Mouse (Mus musculus) embryo, embryonic 11.5 days (tissue): Measurements from ENCODE around the gene Stub1.
"Not testable (repeated sequence)": the region's sequence is repeated elsewhere in the genome, so short reads cannot be mapped to it uniquely, and the experiment has no call there.

Source experiments
- DNase-seq: peaks from one replicate; pipeline ENCODE4 v3.0.0-alpha.2; 2012; ENCODE audit warnings: low read depth, low spot score

The Stub1 gene

DNA sequence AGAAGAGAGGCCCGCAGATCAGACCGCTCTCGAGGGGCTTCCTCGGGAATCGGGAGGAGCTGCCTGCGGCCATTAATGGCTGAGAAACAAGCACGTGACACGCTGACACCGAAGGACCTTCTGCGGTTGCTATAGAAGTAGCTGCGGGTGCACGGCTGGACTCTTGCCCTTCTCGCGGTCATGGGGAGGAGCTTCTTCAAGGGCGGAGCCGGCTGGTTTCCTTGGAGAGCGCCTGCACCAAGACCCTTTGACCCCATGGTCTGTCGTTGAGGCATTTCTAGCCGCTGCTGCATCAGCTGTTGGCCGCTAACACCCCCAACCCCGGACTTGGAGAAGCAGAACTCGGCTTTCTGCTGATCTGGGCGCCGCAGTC is at the start of gene Stub1:
Gene Stub1 (minus strand): TSS at position 114 of the 373 bp plus-strand sequence.
- peak; percentile 82 for DNase-seq

DNA sequence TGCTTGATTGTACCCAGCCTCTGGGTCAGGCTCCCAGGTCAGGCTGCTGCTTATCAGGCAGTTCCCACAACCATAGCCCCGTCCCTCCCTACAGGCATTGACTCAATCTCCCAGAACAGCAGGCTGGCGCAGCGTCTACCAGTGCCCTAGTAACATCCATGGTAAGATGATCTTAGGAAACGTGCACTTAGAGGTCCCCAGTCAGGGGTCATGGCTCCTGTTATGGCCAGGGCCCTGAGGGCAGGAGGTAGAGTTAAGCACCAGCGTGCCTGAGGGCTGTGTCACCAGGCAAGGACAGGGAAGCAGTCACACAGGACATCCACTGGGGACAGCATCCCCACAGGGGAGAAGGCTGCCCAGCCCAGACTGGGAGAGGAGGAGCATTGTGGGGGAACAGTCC is 49.1 kb upstream of the Stub1 start:
- no peak for DNase-seq

DNA sequence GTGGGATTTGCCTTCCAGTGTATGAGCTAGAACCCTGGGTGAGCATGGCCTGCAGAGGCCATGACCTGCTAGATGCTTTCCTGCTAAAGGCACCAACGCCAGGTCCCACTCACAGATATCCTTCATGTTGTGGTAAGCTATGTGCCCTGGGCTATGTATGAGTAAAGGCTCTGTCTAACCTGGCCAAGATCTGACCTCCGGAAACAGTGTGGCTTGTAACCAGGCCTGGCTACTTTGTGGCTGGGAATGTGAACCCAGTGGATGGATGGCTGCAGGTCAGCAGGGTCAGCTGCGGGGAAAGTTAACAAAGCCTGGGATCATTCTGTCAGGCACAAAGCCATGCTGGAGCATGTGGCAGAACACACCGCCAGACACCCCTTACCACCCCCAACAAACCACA is 48.5 kb upstream of the Stub1 start:
- DNase-seq = no peak

DNA sequence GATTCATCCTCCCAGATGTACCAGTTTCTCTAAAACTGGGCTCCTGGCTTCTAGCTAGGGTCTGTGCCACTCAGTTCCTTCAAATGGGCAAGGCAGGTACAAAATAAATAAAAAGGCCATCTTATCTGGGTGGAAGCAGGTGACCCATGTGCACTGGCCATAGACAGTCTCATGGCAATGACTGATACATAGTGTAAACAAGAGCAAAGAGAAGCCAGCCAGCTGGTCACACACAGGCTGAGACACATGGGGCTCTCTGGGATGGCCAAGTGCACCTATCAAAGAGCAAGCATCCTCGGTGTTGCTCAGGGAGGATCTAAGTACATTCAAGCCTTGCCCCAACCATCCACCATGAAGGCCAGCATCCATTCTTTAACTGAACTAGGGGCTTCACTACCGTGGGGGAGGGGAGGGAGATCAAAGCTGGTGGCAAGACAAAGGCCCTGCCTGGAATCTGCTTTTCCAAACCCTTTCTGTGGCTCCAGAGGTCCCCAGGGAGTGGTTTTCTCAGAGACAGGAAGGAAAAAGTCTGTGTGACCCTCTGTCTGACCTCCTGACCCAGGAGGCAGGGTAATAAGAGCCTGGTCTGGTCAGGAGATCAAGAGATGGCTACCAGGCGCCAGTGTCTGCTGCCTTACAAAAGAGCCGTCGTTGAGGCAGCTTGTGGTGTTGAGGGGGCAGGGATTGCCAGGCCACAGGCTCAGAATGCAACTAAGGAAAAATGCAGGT is 47.9 kb upstream of the Stub1 start:
- DNase-seq = no peak

DNA sequence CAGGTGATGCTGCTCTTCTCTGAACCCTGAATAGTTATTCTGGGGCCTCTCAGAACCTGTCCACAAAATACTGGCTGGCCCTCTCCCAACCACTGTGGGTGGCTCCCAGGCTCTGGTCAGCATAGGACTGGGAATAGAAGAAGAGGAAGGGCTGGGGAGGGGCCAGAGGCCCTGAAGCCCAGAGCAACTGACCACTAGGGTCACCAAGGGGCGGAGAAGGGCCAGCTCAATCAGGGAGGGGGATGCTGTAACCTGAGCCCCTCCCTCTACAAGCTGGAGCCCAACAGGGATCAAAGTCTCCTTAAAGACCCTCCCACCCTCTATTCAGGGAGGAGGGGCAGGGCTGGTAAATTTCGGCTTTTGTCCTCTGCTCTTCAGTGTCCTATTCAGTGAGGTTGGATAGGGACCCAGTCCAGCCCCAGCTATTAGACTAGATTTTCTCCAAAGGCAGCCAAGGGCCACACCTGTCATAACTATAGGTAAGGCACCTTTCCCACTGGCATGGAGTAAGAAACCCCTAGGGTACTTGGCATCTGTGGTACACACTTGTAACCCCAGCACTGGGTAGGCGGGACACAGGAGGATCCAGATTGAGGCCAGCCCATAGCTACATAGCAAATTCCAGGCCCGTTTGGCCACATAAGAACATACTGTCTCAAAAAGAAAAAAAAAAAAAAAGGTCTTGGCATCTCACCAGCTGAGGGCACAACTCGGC is 47.1 kb upstream of the Stub1 start, which contains the start of gene Wfikkn1:
Gene Wfikkn1 (minus strand): TSS at position 663 of the 715 bp plus-strand sequence.
- no peak for DNase-seq

DNA sequence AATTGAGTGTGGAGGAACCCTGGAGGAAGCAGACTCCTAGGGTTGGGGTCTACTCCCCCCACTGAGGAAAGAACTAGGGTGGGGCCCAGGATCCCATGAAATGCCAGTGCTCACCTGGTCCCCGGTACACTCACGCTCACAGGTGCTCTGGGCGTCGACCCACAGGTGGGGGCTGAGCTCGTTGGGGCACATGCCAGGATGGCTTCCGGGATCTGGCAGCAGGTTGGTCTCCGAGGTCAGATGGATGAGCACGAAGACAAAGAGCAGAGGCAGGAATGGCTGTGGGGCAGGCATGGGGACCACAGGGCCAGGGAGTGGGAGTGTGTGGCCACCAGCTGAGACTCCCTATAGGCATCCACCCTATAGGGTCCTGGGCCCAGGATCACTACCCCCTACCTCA is 46.5 kb upstream of the Stub1 start:
- no peak for DNase-seq

DNA sequence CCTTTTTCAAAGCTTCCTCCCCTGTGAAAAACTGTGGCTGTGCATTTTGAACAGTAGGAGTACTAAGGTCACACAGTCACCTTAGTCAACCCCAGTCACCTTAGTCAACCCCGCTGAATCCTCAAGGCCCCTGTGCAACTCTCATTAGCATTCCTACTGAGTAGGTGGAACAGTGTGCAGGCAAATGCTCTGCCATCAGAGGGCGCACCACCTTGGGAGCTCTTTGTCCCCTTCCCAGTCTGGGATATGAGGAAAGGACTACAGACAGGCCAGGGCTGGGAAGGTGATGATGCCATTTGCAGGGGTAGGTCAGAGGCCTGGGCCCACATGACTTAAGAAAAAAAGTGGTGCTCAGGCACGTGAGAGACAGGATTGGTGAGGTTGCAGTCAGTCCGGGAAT is 46.1 kb upstream of the Stub1 start:
- no peak for DNase-seq

DNA sequence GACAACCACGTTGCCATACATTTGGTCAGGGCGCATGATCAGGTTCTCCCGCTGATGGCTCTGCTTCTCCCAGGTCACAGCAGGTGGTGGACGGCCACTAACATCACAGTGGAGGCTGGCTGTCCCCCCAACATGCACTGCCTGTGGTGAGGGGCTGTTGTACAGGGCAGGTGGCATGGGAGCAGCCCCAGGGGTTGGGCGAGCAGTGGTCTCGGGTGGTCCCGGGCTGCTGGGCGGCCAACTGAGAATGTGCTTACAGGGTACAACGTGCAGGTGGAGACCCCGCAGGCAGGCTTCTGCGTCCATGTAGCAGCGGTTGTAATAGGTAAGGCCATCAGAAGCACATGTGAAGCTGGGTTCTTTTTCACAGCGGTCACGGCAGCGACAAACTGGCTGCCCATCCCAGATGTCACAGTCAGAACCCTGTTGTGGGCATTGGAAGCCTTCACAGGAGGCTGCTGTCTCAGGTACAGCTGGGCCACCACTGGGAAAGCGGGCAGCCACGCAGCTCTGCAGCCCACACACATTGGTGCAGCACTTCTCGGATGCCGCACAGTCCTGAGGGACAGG is 45.5 kb upstream of the Stub1 start:
- no peak for DNase-seq

DNA sequence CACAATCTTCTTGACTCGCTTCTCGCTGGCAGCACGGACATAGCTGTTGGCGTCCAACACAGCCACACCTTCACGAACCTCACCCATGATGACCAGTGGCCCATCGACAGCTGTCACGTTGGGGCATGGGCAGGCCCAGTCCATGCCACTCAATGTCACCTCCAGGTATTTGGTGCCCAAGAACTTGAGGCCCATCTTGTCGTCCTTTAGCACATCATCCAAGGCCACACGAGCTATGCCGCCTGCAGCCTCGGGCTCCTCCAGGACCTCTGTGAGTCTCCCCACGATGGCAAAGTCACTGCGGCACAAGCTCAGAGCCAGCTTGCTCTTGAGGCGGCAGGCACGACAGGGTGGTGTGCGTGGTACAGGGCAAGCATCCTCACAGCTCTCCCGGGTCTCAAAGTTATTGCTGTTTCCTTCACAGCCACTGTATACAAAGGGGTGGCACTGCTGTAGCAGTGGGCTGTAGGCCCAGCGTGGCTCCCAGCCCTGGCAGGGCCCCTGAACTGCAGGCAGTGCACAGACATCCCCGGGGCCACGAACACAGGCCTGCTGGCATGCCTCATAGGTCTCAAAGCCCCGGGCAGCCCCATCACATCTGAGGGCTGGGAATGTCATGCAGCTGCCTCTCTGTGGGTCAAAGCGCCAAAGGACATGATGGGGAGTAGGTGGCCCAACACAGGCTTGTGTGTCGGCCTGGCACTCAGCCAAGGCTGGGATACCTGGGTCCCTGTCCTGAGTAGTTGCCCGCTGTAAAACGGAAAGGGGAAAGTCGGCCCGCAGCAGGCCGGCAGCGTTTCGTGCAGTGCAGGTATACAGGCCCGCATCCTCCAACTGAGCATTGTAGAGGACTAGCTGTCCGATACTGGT is 44.8 kb upstream of the Stub1 start:
- DNase-seq = no peak

DNA sequence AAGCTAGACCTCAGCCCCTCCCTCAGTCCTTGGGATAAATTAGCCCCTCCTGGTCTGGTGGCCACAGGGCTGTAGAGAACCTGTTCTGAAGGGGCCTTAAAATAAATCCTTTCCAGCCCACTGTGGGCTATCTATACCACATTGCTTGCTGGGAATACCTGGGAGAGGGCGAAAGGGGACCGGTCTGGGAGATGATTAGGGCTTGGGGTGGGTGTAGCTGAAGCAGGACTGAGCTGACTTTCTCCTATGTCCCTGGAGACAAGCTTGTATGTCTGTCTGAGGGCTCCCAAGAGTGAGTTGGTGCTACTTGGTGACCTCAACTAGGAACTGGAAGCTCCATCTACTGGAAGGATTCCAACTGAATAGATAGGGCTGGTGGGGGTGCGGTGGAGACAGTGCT is 43.8 kb upstream of the Stub1 start:
- DNase-seq = no peak

DNA sequence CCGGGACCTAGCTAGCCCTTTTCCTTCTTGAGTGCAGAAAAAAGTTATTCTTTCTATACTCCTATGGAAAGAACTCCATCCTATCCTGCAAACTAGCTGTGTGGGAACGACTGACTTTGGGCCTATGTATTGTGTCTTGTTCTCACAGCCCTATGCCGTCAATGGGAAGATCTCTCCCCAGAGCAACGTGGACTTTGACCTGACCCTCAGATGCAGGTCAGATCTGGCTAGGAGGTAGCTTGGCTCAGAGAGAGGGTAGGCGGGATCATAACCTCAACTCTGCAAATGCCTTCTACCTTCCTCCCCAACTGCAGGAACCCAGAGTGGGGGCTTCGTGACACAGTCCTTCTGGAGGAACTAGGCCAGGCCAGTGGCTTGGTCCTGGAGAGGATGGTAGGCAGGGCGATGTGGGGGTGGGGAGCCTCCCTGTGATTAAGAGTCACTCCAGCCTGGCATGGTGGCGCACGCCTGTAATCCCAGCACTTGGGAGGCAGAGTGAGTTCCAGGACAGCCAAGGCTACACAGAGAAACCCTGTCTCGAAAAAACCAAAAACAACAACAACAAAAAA is 43.2 kb upstream of the Stub1 start:
- DNase-seq = no peak

DNA sequence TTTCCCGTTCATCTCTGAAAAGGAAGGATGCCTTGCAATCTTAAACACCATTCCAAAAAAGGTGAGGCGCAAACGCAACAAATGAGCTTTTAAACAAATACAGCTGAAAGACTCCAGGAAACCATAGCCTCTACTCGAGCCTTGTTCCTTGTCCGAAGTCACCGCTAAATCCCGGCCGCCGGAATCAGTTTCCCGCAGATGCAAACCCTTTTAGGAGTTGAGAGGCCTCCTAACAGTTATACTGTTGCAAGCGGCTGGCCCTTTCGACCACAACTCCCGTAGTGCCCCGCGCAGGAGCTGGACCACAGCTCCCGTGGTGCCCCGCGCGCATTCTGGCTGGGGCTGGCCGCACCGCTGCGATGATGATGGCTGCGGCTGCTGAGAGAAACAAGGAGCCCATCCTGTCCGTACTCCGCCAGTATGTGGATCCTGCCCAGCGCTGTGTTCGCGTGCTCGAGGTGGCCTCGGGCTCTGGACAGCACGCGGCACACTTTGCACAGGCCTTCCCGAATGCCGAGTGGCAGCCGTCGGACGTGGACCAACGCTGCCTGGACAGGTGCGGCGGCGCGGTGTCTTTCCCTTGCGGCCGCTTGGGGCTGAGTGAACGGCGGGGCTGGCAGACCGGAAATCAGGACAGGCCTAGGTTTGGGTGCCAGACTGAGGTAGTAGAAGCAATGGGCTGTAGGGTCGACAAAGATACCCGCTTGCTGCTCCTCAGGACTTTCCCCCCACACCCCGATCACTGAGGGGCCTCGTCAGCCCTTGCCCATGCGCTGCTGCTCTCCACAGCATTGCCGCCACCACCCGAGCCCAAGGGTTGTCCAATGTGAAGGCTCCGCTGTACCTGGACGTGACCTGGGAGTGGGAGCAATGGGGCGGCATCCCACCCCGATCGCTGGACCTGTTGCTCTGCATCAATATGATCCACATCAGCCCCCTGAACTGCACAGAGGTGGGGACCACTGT is 42.2 kb upstream of the Stub1 start:
- DNase-seq = peak; percentile 83

DNA sequence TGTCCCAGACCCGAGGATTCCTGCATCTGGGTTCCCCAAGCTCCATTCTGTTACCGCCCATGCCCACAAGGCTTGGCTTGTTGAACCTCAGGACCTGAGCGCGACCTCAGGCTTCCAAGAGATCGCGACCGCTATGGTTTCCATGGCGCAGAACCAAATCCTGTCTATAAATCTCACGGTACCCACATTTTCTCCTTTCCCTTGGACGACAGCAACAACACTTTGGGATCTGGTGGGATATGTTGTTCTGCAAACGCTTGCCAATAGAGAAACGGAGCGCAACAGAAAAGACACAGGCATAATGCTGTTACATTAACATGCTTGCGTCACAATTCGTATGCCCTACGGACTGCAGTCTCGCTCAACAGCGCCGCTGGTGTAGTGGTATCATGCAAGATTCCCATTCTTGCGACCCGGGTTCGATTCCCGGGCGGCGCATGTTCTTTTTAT is 41.5 kb upstream of the Stub1 start, which contains the start of gene Mettl26:
Gene Mettl26 (plus strand): TSS at position 354 of the 450 bp plus-strand sequence.
- DNase-seq = peak; percentile 87

DNA sequence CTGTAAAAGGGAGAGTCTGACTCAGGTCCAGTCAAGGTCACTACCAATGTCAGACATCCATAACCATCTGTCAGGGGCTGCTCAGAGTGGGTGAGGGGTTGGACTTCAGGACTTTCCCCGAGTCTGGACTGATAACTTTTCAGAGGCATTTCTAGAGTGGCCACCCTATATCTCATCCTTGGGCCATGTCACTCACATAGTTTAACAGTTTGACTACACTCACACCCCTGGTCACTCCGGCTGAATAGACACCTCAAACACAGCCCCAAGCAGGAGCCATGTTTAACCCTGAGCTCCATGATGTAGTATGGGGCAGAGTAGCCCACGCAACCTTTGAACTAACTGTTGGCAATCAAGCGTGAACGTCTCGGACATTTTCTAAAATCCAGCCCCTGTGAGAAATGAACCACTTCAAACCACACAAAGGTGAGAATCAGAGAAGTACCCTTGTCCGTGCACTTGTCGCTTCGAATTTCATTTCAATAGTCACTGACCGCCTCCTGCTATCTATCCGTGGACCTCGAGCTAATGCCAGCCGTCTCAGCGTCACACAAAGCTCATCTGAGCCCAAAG is 41.0 kb upstream of the Stub1 start:
- DNase-seq = no peak

DNA sequence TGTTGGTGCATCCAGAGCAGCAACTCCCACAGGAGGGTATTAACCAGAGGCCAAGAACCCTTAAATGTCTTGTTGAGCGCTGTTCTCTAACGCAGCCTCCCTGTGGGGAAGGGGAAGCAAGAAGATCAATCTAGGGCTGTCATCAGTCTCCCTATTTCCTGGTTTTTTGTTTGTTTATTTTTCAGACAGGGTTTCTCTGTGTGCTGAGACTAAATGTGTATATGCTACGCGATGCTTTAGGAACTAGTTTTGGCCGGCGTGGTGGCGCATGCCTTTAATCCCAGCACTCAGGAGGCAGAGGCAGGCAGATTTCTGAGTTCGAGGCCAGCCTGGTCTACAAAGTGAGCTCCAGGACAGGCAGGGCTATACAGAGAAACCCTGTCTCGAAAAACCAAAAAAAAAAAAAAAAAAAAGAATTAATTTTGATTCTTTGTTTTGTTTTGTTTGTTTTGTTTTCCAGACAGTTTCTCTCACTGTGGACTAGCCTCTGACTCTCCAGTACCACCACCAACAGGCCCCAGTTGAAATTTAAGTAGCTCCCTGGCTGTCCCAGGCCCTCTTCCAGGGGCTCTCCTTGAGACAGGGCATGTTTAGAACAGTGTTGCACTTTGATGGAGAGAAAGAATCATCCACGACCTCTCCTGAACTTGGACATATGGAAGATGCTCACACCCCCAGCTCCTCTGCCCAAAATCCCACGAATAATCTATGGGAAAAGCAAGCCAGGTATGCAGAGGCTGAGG is 40.4 kb upstream of the Stub1 start:
- no peak for DNase-seq

DNA sequence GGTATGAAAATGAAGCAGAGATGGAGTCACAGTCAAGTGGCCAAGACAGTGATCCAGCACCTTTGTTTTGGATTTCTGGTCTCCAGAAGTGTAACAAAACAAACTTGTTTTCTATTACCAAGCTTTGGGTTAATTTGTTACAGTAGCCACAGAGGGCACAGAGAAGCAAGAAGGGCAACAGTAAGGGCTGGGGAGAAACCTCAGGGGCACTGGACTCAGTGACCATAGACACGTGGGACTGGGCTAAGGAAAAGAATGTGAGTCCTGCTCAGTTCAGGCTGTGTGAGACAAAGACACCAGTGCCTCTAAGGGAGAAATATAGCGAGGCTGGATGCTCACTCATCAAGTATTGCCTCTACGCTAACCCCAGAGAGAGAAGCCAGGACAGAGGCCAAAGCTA is 39.5 kb upstream of the Stub1 start:
- no peak for DNase-seq

DNA sequence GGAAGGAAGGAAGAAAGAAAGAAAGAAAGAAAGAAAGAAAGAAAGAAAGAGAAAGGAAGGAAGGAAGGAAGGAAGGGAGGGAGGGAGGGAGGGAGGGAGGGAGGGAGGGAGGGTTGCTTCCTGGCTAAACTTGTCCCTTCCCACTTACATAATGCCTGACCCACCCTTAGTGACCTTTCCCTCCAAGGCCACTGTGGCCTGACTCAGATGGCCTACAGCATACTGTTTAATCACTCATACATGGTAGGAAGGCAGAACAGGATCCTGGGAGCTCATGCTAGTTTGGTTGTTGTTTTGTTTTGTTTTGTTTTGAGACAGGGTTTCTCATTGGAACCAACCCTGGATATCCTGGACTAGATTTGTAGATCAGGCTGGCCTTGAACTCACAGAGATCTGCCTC is 38.4 kb upstream of the Stub1 start:
- not testable (repeated sequence) for DNase-seq

DNA sequence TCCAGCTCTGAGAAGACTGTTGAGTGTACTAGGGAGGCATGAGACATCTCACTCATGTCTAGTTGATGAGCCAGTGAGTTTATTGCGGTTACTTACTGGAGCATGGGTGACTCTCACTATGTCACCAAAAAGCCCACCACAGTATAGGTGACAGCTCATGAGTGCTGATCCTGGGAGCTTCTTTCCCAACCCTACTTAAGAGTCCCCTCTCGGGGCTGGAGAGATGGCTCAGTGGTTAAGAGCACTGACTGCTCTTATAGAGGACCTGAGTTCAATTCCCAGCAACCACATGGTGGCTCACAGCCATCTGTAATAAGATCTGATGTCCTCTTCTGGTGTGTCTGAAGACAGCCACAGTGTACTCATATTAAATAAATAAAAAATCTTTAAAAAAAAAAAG is 36.8 kb upstream of the Stub1 start:
- no peak for DNase-seq

DNA sequence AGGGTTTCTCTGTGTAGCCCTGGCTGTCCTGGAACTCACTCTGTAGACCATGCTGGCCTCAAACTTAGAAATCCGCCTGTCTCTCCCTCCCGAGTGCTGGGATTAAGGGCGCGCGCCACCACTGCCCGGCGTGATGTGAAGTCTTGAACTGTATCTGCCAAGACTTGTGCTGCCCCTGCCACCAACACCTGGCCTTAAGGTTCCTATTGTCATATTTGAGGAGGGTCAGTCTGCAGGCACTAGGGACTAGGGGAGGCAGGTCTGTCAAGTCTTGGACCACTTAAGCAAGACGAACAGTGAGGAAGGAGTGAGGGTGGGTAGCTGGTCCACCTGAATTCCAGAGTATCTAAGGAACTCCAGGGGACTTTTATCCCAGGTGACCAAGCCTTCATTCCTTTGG is 36.3 kb upstream of the Stub1 start:
- no peak for DNase-seq
